Mouse (Mus musculus): ENCODE measurements around the gene Tbcel. TPM values are rescaled to one million over a fixed set of nuclear protein-coding genes. Genes with fewer than 3 reads are reported as not detected.

Tbcel gene
- polyA plus RNA-seq, 1 experiment from 2014 or later = 4.9 TPM

DNA sequence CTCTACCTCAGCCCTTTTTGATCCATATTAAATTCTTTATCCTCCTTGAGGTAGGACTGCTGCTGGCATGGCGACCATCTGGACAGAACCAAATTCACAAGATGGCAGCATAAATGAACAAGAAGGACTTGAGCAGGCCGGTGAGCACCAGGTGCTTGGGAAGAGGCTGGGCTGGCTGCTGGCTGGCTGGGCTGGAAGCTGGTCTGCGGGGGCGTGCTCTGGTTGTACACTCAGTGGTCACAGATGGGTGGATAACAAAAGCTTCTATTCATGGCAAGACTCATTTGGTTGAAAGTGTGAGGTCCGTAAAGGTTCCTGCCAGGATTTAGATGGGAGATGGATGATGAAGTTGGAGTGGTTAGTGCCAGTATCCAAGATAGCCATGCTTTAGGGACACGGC lies 106.1 kb downstream of the Tbcel start:
- Histone ChIP-seq H3K9me3 (no peaks in the 10 kb centered on the region), H3K27ac (no peak overlapping the region), H3K4me3 (no peak overlapping the region), H3K4me1 (peaks cover 4% of the 10 kb centered on the region; the same call in 1 of the 2 replicates), H3K36me3 (no peaks in the 10 kb centered on the region), H3K27me3 (no peaks in the 10 kb centered on the region), H3K4me2 (replicated peaks) (no peak overlapping the region), H3K9ac (no peak overlapping the region)
- ATAC-seq (ENCODE audit: insufficient number of reproducible peaks, insufficient read depth, low FRiP score, low TSS enrichment) = no peak
- WGBS = 72% methylated on average over 6 of the region's 6 CpGs

DNA sequence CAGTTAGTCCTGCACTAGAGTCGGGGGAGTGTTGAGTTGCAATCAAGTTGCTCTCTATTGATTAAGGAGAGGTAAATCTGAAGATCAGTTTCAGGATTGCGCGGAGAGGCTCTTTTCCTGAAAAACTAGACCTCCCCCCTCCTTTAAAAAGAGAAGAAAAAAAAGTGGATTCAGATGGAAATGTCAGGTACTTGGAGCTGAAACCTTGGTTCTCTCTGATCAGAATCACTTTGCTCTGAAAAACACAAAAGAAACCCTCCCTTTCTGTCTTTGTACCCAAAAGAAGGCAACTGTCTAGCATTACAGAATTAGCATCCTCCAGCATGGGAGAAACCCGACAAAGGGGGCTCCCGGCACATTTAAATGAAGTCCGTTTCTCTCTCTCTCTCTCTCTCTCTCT lies 107.8 kb downstream of the Tbcel start, which contains the start of gene Tecta:
TSS of gene Tecta (minus strand) at position 101 of the 400 bp plus-strand sequence.
- Histone ChIP-seq H3K27ac (no peak within 1 kb of the TSS), H3K4me3 (no peak within 1 kb of the TSS)

GRCm38 (mm10) chr9:42396141-42396540 lies 111.5 kb downstream of the Tbcel start:
- Histone ChIP-seq H3K27me3 (no peaks in the 10 kb centered on the region), H3K9me3 (no peaks in the 10 kb centered on the region), H3K9ac (no peak overlapping the region), H3K27ac (no peak overlapping the region), H3K4me2 (replicated peaks) (no peak overlapping the region), H3K4me1 (peaks cover 4% of the 10 kb centered on the region), H3K4me3 (no peak overlapping the region), H3K36me3 (no peaks in the 10 kb centered on the region)
- ATAC-seq (ENCODE audit: insufficient number of reproducible peaks, insufficient read depth, low FRiP score, low TSS enrichment) = no peak
- 68% methylated on average over 2 of the region's 2 CpGs for WGBS

More for the DNA sequence above, 107.8 kb downstream of the Tbcel start, which contains the start of gene Tecta:
- no peak for ATAC-seq (ENCODE audit: insufficient number of reproducible peaks, insufficient read depth, low FRiP score, low TSS enrichment)
- H3K4me1 ChIP-seq = peaks cover 4% of the 10 kb centered on the region; the same call in 1 of the 2 replicates
- H3K9me3 ChIP-seq = no peaks in the 10 kb centered on the region
- 55% methylated on average over 6 of the region's 6 CpGs for WGBS
- no peaks in the 10 kb centered on the region for H3K27me3 ChIP-seq
- H3K36me3 ChIP-seq = no peaks in the 10 kb centered on the region
- no peak within 1 kb of the TSS for H3K9ac ChIP-seq
- H3K4me2 ChIP-seq (replicated peaks) = no peak within 1 kb of the TSS

DNA sequence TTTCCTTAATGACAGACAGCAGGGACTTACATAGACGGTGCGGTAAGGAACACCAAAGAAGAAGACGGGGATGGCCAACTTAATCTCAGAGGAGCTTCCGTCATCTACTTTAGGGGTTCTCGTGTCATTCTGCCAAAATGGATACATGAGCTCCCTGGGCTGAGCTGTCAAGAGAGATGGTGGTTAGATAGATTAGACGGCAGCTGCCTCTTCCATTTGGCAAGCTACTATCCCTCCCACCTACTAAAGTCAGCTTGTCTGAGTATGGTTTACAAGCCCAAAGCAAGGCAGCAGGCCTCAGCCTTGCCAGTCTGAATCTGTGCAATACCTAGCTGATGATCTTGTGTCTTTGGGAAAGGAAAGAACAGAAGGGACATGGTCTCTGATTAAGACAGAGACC lies 112.7 kb downstream of the Tbcel start:
- Histone ChIP-seq H3K27me3 (no peaks in the 10 kb centered on the region), H3K4me3 (no peak overlapping the region), H3K4me2 (replicated peaks) (no peak overlapping the region), H3K36me3 (no peaks in the 10 kb centered on the region), H3K27ac (no peak overlapping the region), H3K9ac (no peak overlapping the region), H3K9me3 (no peaks in the 10 kb centered on the region), H3K4me1 (peaks cover 7% of the 10 kb centered on the region; the same call in 1 of the 2 replicates)
- 80% methylated on average over 6 of the region's 6 CpGs for WGBS
- ATAC-seq (ENCODE audit: insufficient number of reproducible peaks, insufficient read depth, low FRiP score, low TSS enrichment) = no peak

GRCm38 (mm10) chr9:42394321-42394720 lies 113.3 kb downstream of the Tbcel start:
- no peak overlapping the region for H3K4me3 ChIP-seq
- no peaks in the 10 kb centered on the region for H3K27me3 ChIP-seq
- H3K9ac ChIP-seq = no peak overlapping the region
- no peak overlapping the region for H3K27ac ChIP-seq
- no peak overlapping the region for H3K4me2 ChIP-seq (replicated peaks)
- peaks cover 7% of the 10 kb centered on the region; the same call in 1 of the 2 replicates for H3K4me1 ChIP-seq
- no peak for ATAC-seq (ENCODE audit: insufficient number of reproducible peaks, insufficient read depth, low FRiP score, low TSS enrichment)
- H3K36me3 ChIP-seq = no peaks in the 10 kb centered on the region
- 83% methylated on average over 8 of the region's 8 CpGs for WGBS
- no peaks in the 10 kb centered on the region for H3K9me3 ChIP-seq

DNA sequence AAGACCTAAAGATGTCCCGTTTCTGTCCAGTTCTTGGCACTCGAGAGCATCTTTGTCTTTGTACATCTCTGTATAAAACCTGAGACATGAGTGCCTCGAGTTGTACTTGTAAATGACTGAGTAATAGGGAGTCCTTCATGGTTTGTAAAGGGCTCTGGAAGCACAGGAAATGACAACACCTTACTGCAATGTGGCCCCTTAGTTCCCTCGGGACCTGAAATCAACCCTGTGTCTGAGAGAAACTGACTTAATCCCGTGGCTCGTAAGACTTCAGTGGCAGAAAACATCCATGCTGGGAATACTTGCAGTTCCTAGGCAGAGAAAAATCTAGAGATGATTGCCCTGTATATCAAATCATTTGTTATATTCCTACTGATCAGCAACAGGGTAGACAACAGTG lies 114.7 kb downstream of the Tbcel start:
- Histone ChIP-seq H3K36me3 (no peaks in the 10 kb centered on the region), H3K27me3 (no peaks in the 10 kb centered on the region), H3K9me3 (no peaks in the 10 kb centered on the region), H3K4me1 (peaks cover 10% of the 10 kb centered on the region; the same call in 1 of the 2 replicates), H3K4me2 (replicated peaks) (no peak overlapping the region), H3K9ac (no peak overlapping the region), H3K4me3 (no peak overlapping the region), H3K27ac (no peak overlapping the region)
- WGBS = 39% methylated on average over 6 of the region's 6 CpGs
- no peak for ATAC-seq (ENCODE audit: insufficient number of reproducible peaks, insufficient read depth, low FRiP score, low TSS enrichment)

DNA sequence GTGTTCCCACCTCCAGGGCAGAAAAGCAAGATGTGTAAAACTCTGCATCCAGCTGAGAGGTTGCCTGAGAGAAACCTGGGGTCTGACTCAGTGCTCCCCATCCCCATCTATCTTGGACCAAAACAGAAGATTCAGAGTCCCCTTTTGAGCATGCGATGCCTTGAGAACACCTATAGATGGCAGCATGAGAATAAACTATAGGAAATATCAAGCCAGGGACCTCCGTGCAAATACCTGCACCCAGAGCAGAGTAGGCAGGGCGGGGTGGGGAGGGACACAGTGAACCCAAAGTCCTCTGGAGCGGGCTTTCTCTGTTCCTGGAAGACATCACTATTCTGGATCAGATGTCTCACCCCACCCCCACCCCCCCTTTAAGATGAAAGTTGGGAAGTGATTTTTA lies 119.1 kb downstream of the Tbcel start:
- Histone ChIP-seq H3K4me2 (replicated peaks) (no peak overlapping the region), H3K36me3 (no peaks in the 10 kb centered on the region), H3K9me3 (no peaks in the 10 kb centered on the region), H3K27ac (no peak overlapping the region), H3K4me3 (no peak overlapping the region), H3K4me1 (peaks cover 10% of the 10 kb centered on the region), H3K9ac (no peak overlapping the region), H3K27me3 (no peaks in the 10 kb centered on the region)
- 51% methylated on average over 4 of the region's 4 CpGs for WGBS
- ATAC-seq (ENCODE audit: insufficient number of reproducible peaks, insufficient read depth, low FRiP score, low TSS enrichment) = no peak

GRCm38 (mm10) chr9:42387038-42387437 lies 120.6 kb downstream of the Tbcel start:
- 69% methylated on average over 8 of the region's 8 CpGs for WGBS
- no peaks in the 10 kb centered on the region for H3K9me3 ChIP-seq
- H3K27me3 ChIP-seq = no peaks in the 10 kb centered on the region
- no peak overlapping the region for H3K9ac ChIP-seq
- peaks cover 10% of the 10 kb centered on the region for H3K4me1 ChIP-seq
- no peak overlapping the region for H3K4me3 ChIP-seq
- H3K27ac ChIP-seq = no peak overlapping the region
- no peak for ATAC-seq (ENCODE audit: insufficient number of reproducible peaks, insufficient read depth, low FRiP score, low TSS enrichment)
- no peaks in the 10 kb centered on the region for H3K36me3 ChIP-seq
- H3K4me2 ChIP-seq (replicated peaks) = no peak overlapping the region

GRCm38 (mm10) chr9:42385656-42386055 lies 122.0 kb downstream of the Tbcel start:
- no peak overlapping the region for H3K9ac ChIP-seq
- no peak for ATAC-seq (ENCODE audit: insufficient number of reproducible peaks, insufficient read depth, low FRiP score, low TSS enrichment)
- H3K27me3 ChIP-seq = no peaks in the 10 kb centered on the region
- H3K4me1 ChIP-seq = peaks cover 7% of the 10 kb centered on the region; the same call in 1 of the 2 replicates
- 83% methylated on average over 13 of the region's 13 CpGs for WGBS
- no peak overlapping the region for H3K4me2 ChIP-seq (replicated peaks)
- H3K4me3 ChIP-seq = no peak overlapping the region
- H3K9me3 ChIP-seq = no peaks in the 10 kb centered on the region
- no peak overlapping the region for H3K27ac ChIP-seq
- no peaks in the 10 kb centered on the region for H3K36me3 ChIP-seq

GRCm38 (mm10) chr9:42382628-42383347 lies 124.8 kb downstream of the Tbcel start:
- H3K36me3 ChIP-seq = no peaks in the 10 kb centered on the region
- WGBS = 75% methylated on average over 8 of the region's 8 CpGs
- no peak overlapping the region for H3K9ac ChIP-seq
- H3K4me1 ChIP-seq = no peaks in the 10 kb centered on the region; the same call in 1 of the 2 replicates
- H3K9me3 ChIP-seq = no peaks in the 10 kb centered on the region
- H3K4me3 ChIP-seq = no peak overlapping the region
- ATAC-seq (ENCODE audit: insufficient number of reproducible peaks, insufficient read depth, low FRiP score, low TSS enrichment) = no peak
- no peak overlapping the region for H3K27ac ChIP-seq
- H3K27me3 ChIP-seq = no peaks in the 10 kb centered on the region
- no peak overlapping the region for H3K4me2 ChIP-seq (replicated peaks)

DNA sequence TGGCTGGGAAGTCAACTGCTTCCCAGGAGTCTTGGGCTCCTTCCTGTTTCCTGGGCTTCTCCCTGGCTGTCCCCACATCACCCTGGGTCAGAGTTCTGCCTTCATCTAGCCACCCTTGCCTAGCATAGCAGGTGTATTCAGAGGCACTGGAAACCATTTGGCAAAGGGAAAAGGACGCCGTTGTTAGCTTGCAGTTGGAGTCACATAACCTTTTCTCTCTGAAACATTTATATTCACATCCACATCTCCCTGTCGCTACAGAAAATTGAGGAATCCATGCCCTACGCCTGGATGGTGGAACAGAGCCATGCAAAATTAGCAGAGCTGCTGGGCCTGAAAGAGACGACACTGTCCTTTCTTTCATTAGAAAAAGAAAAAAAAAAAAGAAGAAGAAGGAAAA lies 125.5 kb downstream of the Tbcel start:
- H3K27me3 ChIP-seq = no peaks in the 10 kb centered on the region
- no peak overlapping the region for H3K27ac ChIP-seq
- no peak for ATAC-seq (ENCODE audit: insufficient number of reproducible peaks, insufficient read depth, low FRiP score, low TSS enrichment)
- H3K9me3 ChIP-seq = no peaks in the 10 kb centered on the region
- 75% methylated on average over 5 of the region's 5 CpGs for WGBS
- H3K4me2 ChIP-seq (replicated peaks) = no peak overlapping the region
- H3K4me3 ChIP-seq = no peak overlapping the region
- no peak overlapping the region for H3K9ac ChIP-seq
- H3K36me3 ChIP-seq = no peaks in the 10 kb centered on the region
- H3K4me1 ChIP-seq = no peaks in the 10 kb centered on the region; the same call in 1 of the 2 replicates

- no peaks in the 10 kb centered on the region for H3K9me3 ChIP-seq
- H3K27me3 ChIP-seq = no peaks in the 10 kb centered on the region
- H3K36me3 ChIP-seq = no peaks in the 10 kb centered on the region
- no peak for ATAC-seq (ENCODE audit: insufficient number of reproducible peaks, insufficient read depth, low FRiP score, low TSS enrichment)
- H3K9ac ChIP-seq = no peak overlapping the region
- H3K4me1 ChIP-seq = no peaks in the 10 kb centered on the region
- no peak overlapping the region for H3K4me2 ChIP-seq (replicated peaks)
- H3K27ac ChIP-seq = no peak overlapping the region
- WGBS = 91% methylated on average over 4 of the region's 4 CpGs
- no peak overlapping the region for H3K4me3 ChIP-seq
These were observed 129.5 kb downstream of the Tbcel start for GRCm38 (mm10) chr9:42378071-42378470.
